Mouse (Mus musculus): ENCODE results near the gene Sptan1.
A peak's percentile ranks its signal among the peaks of the same experiment; 100 is the strongest.

The Sptan1 gene

DNA sequence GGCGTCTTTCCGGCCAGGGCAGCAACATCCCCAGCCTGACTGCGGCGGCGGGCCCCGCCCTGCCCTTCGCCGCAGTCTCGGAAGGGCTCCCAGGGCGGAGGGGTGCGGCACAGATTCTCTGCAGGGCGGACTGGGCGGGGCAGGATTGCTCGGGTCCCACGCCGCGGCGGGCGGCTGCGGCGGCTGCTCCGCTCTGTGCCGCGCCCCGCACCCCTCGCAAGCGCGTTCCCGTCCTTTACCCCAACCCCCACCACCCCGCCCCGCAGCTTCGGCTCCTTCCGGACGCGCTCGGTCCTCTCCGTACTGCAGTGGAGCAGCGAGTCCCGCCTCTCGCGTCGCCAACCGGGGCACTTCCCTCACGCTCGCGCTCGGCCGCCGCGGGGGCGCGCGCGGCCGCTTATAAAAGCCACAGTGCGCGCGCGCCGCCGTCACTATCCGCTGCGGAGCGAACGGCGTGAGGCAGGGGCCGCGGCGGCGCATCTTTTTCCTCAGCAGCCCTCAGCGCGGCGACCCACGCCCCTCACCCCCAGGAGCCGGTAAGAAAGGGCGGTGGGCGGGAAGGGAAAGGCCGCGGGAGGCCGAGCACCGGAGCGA lies at the start of gene Sptan1:
Gene Sptan1 (plus strand): TSS at position 311 of the 594 bp plus-strand sequence.
- DNase-seq (ENCODE audit: low spot score) = peak; percentile 95

DNA sequence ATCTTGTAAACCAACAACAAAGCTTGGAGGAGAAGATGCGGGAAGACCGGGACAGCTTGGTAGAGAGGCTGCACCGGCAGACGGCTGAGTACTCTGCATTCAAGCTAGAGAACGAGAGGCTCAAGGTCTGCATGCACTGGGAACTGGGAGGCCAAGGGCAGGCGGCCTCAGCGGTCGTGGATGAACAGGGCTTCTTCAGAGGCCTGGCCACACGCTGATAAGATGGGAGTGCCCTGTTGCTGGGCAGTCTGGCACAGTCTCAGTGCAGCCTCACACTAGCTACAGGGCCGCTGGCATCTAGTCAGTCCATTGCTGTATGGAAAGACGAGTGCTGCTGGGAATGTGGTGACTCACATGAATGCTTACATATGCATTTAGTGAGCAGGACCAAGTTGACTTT lies 47.7 kb upstream of the Sptan1 start:
- peak; percentile 76 for DNase-seq (ENCODE audit: low spot score)

- DNase-seq (ENCODE audit: low spot score) = peak; percentile 36
Measured at GRCm38 (mm10) chr2:29922011-29922410, 43.3 kb upstream of the Sptan1 start.

DNA sequence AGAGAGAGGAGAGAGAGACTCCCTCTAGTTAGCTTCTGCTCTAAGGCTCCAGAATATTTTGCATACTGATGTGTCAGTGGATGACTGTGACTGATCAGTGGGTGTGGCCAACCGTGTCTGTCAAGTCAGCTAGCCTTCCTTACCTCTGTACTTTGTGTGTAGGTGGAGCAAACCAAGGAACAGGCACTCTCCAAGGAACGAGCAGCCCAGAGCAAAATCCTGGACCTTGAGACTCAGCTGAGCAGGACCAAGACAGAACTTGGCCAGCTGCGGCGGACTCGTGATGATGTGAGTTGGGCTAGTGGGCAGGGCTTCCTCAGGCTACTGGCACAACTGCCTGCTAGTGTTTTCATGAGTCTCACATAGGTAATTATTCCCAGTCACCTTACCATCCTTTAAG lies 38.8 kb upstream of the Sptan1 start:
- DNase-seq (ENCODE audit: low spot score) = no peak

DNA sequence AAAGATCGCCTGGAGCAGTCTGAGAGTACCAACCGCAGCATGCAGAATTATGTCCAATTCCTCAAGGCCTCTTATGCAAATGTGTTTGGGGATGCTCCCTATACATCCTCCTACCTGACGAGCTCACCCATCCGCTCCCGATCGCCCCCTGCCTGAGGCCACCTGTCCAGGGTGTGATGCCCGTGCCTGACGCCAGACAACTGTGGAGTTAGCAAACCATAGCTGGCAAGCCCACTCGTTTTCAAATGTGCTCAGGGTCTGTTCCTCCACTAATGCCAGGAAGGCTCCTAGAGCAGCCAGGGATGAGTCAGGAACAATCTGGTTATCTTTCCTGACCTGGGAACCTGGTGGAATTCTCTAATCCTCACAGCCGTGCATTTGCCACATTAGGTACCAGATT lies 34.9 kb upstream of the Sptan1 start:
- DNase-seq (ENCODE audit: low spot score) = no peak

DNA sequence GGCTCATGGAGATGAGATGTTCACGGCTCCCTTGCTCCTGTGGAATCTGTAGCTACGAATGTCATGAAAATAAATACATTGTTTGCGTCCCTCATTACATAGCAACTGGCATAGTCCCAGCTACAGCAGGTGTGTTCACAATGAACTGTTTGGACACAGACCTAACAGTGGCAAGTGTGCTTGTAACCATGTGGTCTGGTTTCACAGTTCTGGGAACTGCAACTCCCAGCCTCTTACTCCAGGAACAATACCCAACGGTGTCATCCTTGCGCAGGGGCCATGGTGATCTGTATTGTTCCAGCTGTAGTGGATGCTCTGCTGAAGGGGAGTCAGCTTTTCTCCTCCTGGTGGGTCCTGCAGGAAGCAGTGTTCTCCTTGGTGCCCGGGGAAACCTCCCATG lies 34.2 kb upstream of the Sptan1 start:
- DNase-seq (ENCODE audit: low spot score) = no peak

GRCm38 (mm10) chr2:29934906-29935599 lies 30.3 kb upstream of the Sptan1 start, which contains the start of gene Gle1:
Gle1 (plus strand) TSS chr2:29935426.
- DNase-seq (ENCODE audit: low spot score) = peak; percentile 91

GRCm38 (mm10) chr2:29940073-29940472 lies 25.3 kb upstream of the Sptan1 start:
- DNase-seq (ENCODE audit: low spot score) = no peak

DNA sequence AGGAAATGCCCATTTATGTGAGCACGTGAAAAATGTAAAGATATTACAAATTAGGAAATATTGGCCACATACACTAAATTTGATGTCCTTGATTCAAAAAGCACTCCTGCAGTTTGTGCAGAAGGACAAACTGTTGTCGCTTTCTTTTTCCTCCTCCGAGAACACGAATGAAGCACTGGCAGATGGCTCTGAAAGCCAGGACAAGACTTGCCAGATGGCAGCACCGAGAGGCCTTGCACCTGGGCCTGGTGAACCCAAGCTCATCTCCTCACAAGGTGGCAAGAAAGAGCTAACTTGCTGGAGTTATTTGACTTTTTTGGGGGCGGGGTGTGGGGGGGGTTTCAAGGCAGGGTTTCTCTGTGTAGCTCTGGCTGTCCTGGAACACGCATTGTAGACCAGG lies 24.5 kb upstream of the Sptan1 start:
- no peak for DNase-seq (ENCODE audit: low spot score)

DNA sequence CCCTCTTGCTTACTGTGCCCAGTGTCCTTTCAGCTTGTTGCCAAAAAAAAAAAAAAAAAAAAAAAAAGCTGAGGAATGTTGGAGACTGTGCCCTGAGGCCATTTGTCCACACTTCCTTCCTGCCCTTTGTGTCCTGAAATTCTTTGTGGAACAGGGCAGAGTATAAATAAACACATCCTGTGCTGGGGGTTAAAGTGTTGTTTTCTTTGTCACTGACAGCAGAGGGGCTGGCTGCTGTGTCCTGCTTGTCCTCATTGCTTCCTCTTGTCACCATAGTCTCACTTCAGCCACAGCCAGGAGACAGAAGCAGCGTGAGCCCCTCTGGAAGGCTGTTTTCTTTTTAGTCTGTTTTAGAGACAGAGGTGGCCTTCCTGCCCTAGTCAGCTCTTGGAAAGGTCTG lies 20.6 kb upstream of the Sptan1 start:
- DNase-seq (ENCODE audit: low spot score) = no peak

DNA sequence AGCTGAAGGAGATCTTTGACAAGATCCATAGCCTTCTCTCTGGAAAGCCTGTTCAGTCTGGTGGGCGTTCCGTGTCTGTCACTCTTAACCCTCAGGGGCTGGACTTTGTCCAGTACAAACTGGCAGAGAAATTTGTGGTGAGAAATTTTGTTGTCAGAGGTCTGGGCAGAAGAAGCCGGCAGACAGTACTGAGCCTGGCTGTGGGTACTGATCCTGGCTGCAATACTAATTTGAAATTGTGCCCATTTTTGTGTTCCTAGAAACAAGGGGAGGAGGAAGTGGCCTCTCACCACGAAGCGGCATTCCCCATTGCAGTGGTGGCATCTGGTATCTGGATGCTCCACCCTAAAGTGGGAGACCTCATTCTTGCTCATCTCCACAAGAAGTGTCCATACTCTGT lies 16.5 kb upstream of the Sptan1 start:
- DNase-seq (ENCODE audit: low spot score) = no peak

DNA sequence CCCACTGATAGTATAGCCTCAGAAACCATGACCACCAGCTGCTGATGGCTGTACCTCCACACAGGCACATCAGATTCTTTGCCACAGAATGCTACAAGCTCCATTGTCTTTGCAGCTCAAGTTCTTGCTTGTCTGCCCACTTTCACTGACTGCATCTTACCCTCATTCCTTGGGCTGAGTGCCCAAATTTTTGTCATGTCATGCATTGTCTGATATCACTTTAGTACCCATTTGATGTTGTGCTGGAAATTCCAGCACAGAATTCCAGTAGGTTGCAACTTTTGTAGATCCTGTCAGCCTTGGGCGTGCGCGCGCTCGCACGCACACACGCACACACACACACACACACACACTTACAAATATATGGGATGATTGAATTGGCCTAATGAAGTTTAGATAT lies 4.1 kb upstream of the Sptan1 start:
- DNase-seq (ENCODE audit: low spot score) = no peak

GRCm38 (mm10) chr2:29964354-29965249 lies 758 bp upstream of the Sptan1 start:
- DNase-seq (ENCODE audit: low spot score) = peak; percentile 9

GRCm38 (mm10) chr2:29965906-29966305 lies 546 bp downstream of the Sptan1 start:
- DNase-seq (ENCODE audit: low spot score) = peak; percentile 22

DNA sequence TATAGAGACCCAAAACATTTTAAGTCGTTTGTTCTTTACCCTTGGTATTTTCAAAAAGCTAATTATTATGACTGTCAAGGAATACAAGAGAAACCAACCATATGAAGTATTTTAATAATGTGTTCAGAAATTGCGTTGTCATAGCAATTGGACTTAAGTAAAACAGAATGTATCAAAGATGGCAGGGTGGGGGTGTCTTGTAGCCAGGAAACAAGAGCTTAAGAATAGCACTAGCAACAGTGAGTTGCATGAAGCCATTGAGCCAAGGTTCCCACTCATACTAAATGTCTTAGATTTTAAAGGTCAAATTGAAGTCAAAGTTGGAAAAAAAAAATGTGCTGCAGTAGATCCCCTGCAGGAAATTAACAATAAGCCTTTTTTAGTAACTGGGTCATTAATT lies 1.5 kb downstream of the Sptan1 start:
- DNase-seq (ENCODE audit: low spot score) = no peak

GRCm38 (mm10) chr2:29967768-29968167 lies 2.4 kb downstream of the Sptan1 start:
- no peak for DNase-seq (ENCODE audit: low spot score)

GRCm38 (mm10) chr2:29968638-29969037 lies 3.3 kb downstream of the Sptan1 start:
- DNase-seq (ENCODE audit: low spot score) = no peak

GRCm38 (mm10) chr2:29971838-29972635 lies 6.7 kb downstream of the Sptan1 start:
- DNase-seq (ENCODE audit: low spot score) = peak; percentile 57

GRCm38 (mm10) chr2:29973525-29973924 lies 8.2 kb downstream of the Sptan1 start:
- no peak for DNase-seq (ENCODE audit: low spot score)

DNA sequence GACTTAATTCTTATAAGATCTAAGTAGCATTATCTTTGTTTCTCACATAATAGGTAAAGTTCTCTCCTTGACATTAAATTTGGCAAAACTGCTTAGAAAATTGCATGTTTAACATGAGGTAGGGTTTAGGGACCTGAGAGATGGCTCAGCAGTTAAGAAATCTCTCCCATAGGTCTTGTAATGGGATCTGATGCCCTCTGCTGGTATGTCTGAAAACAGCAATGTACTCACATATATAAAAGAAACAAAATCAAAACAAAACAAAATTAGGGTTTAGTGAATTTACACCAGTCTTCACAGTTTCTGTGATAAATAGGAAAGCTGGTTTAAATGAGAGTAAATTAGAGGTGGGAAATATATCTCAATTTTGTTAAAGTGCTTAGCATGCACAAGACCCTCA lies 11.9 kb downstream of the Sptan1 start:
- DNase-seq (ENCODE audit: low spot score) = no peak

GRCm38 (mm10) chr2:29980661-29981060 lies 15.3 kb downstream of the Sptan1 start:
- no peak for DNase-seq (ENCODE audit: low spot score)

- DNase-seq (ENCODE audit: low spot score) = no peak
Measured at GRCm38 (mm10) chr2:29991962-29992361, 26.6 kb downstream of the Sptan1 start.
